Mouse (Mus musculus) mouse embryonic stem cell (cell line): ENCODE measurements at regions not wholly inside any gene's neighbourhood (a gene's known extent, or its start where the extent isn't known, plus 50 kb on each side); places are given as distances from the start of the nearest gene placed in this dataset.

Experiments
- in situ Hi-C, 2 experiments: fragments of 300-500 bp; cut with MboI; formaldehyde crosslinking; loops; 1 replicate in 1 of 2; 3 replicates in 1 of 2; pipeline ENCODE4 v1.14.3; 2019 to 2020; ENCODE audit warnings: low sequenced_read_pairs in 2 of 2, low pct_unique_long_range_greater_than_20kb in 1 of 2, mixed read lengths in 1 of 2; ENCODE audit not compliant: unreplicated experiment in 1 of 2

GRCm38 (mm10) chr11:55974224-55974875 lies 66.5 kb downstream of the Nmur2 start:
- in situ Hi-C loops, result no loop called here

DNA sequence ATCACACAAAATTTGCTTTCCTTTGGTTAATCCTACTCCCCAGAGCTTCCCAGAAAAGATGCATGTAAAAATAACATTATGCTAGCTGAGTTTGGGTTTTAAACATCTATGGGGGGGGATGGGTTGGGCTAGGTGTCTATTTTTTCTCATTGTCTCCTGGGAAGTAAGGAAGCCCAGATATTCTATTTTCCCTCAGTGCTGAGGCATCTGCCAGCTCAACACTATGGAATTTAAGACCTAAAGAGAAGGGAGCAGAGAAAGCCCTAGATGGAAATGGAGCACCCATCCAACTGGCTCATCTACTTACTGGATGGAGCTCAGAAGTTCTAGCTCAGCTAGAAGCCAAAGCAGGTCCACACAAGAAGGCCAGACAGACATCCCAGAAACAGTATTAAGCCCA lies 74.2 kb downstream of the Nmur2 start:
- in situ Hi-C loops, result no loop called here

- in situ Hi-C loops, result no loop called here
Measured at GRCm38 (mm10) chr11:55958372-55958771, 82.4 kb downstream of the Nmur2 start.

- in situ Hi-C loops, result no loop called here
Measured at GRCm38 (mm10) chr11:55957355-55957754, 83.5 kb downstream of the Nmur2 start.

- in situ Hi-C loops, result no loop called here
Measured at GRCm38 (mm10) chr11:55953696-55954095, 87.1 kb downstream of the Nmur2 start.

- in situ Hi-C loops, result no loop called here
Measured at GRCm38 (mm10) chr11:55949596-55949995, 91.2 kb downstream of the Nmur2 start.

DNA sequence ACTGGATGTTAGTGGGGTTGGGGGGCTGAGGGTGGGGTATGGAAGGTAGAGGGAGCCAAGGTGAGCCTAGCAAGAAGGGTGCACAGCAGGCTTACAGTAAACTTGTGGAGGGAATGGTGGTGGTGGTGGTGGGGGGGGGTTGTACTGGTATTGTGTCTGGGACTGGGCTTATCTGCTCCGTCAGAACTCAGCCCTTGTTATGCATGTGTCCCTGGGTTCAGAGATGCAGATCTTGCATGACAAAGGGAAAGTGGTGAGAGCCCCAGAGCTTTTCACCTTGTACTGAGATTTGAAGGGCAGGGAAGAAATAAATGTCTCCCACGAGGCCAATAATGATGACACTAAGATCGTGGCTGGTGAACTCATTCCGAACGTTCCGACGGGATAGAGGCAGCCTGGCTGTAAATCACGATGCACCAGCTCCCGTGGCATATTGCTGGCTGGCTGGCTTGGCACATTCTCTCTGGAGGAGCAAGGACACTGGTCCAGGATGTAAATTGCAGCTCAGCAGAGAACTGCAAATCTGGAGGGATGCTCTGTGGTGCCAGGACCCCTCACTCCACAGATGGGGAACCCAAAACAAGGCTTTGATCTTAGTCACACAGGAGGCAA lies 94.1 kb downstream of the Nmur2 start:
- in situ Hi-C loops, result no loop called here

GRCm38 (mm10) chr11:55946028-55946427 lies 94.8 kb downstream of the Nmur2 start:
- in situ Hi-C loops, result no loop called here

- in situ Hi-C loops, result no loop called here
Measured at GRCm38 (mm10) chr11:55939983-55940382, 100.8 kb downstream of the Nmur2 start.

DNA sequence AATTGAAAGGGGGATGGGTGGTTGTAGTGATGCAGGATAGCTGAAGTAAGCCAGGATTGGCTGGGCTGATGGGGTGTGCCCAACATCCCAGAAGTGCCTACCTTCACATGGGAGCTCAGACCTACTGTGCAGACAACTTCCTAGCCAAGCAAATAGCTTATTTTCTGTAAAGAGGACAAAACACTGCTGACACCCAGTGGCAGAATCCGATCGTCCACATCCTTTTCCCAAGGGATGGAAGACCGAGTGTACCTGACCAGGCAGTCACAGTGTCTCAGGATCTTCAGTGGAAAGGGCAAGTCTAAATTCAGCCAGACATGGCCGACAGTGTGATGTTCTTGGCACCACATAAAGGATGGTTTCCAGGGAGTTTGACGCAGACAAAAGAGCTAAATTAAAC lies 114.4 kb downstream of the Nmur2 start:
- in situ Hi-C loops, result no loop called here

GRCm38 (mm10) chr11:55919066-55919465 lies 121.7 kb downstream of the Nmur2 start:
- in situ Hi-C loops, result no loop called here

DNA sequence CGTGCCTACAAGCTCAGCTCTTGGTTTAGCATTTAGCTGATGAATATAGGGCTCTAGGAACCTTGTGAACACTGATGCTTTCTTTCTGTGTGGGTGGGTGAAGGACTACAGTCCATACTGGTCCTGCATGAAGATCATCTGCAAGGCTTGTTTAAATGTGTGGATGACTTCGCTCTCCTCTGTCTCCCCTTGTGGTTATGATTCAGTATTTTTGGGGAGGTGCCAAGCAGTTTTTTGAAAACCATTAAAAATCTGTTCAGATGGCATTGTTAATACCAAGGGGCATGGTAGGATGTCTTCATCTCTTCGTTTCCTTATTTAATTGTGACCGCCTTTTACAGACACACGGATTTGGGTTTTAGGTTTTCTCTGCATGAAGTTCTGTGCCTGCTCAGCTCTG lies 122.4 kb downstream of the Nmur2 start:
- in situ Hi-C loops, result no loop called here

- in situ Hi-C loops, result no loop called here
Measured at GRCm38 (mm10) chr11:55897506-55897905, 143.3 kb downstream of the Nmur2 start.

- in situ Hi-C loops, result no loop called here
Measured at GRCm38 (mm10) chr11:55890161-55890560, 150.6 kb downstream of the Nmur2 start.

DNA sequence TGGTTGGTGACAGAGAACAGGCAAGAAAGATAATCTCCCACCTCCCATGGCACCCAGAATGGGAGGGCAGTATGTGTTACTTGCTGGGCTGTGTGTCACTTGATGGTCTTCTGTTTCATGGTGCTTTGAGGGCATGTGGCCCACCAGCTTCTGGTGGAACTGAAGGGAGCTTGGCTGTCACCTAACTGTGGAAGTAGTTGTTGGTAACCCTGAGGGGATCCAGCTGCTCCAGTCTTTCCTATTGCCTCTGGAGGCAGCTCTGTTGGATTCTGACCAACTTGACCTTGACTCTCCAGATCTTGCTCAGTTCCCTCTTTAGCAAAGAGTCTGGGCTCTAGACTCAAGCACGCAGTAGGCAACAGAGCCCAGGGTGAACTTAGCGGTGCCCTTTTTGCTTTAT lies 162.2 kb downstream of the Nmur2 start:
- in situ Hi-C loops, result no loop called here

DNA sequence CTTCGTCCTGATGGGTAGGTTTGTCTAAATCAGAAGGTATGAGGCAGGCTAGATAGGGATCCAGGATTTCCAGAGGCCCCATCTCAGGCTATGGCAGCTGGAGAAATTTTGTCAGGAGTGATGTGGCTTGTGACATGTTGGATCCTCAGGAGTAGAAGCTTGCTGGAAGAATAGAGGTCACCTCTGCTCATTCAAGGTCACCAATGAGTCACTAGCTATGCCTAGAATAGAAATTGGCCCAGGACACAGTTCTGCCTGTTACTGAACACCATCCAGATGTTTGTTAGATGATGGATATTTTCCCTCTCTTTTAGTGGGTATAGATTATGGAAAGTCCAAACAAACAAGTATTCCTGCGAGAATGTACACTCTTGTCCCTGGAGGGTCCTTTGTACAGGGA lies 173.7 kb downstream of the Nmur2 start:
- in situ Hi-C loops, result loop anchor here in 1 of 2 experiments (25.0 kb wide), 1 partner anchor 120 kb away; no protein-coding TSS in a partner anchor

GRCm38 (mm10) chr11:55859230-55859629 lies 181.6 kb downstream of the Nmur2 start:
- in situ Hi-C loops, result loop anchor here in 1 of 2 experiments (25.0 kb wide), 1 partner anchor 128 kb away; no protein-coding TSS in a partner anchor

GRCm38 (mm10) chr11:55820479-55820878 lies 212.5 kb upstream of the Glra1 start:
- in situ Hi-C loops, result no loop called here

DNA sequence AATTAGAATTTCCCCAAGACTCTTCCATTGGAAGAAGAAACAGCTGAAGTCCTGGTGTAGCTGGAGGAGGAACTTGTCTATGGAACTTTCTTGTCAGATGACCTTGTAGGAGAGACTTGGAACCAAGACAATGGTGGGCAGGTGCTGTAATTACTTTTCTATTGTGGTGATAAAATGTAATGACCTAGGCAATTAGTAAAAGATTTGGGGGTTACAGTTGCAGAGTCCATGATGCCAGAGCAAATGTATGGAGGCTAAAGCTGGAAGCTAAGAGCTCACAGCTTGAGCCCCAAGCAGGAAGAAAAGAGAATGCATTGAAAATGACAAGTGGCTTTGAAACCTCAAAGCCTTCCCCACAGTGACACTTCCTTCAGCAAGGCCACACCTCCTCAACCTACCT lies 208.6 kb upstream of the Glra1 start:
- in situ Hi-C loops, result no loop called here

- in situ Hi-C loops, result no loop called here
Measured at GRCm38 (mm10) chr11:55810685-55811084, 202.7 kb upstream of the Glra1 start.
